Mouse (Mus musculus): Measurements from ENCODE around the gene Scgb1b10.
"Not testable (repeated sequence)": the region's sequence is repeated elsewhere in the genome, so short reads cannot be mapped to it uniquely, and the experiment has no call there.

Gene Scgb1b10

GRCm38 (mm10) chr7:32100553-32100952 lies at the start of gene Scgb1b10:
Scgb1b10 (plus strand) TSS chr7:32100853.
- DNase-seq (ENCODE audit: low read depth), result not testable (repeated sequence)

Data from NIH3T3 (cell line).